ENCODE assay signal across 9 mouse cellular contexts in the genomic region with DNA sequence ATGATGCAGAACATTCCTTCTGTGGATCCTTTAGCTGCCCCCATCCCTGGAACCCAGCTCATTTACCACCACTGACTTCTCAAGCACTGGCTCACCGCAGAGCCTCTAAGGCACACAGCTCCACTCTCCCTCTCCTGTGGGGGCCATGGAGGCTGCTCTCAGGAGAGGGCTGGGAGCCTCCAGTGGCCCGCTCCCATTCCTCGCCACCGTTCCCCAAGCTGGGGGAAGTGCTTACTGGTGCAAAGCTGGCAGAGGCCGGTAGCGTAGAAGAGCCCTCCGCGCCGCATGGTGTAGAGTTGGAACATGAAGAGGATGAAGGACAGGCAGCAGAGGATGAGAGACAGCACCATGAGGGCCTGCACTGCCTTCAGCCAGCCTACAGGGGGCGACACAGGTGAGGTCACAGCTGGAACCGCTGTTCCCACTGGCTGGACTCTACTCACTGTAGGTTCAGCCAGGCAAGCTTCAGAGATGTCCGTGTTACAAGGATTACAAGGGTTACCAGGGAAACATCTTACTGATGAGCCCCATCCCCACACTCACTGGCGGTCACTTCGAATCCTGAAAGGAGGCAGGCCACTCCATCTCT. TPM values are rescaled to one million over a fixed set of nuclear protein-coding genes. Genes with fewer than 3 reads are reported as not detected.
A peak's percentile ranks its signal among the peaks of the same experiment; 100 is the strongest.
DNase-seq lines count a peak whose midpoint lies in the region; ATAC-seq and TF ChIP-seq lines count a peak whose summit lies in the region.
"Had no signal": no experiment of that assay in that cellular context is flagged by ENCODE, and none has a peak within 500 bp of the region (broad histone marks: within the 10 kb centered on the region; RNA-seq: fewer than 3 reads in every experiment).

No protein-coding gene starts in this region.

- ATAC-seq in heart, embryonic 16.5 days (replicated peaks; ENCODE audit: extremely low read depth, insufficient read depth, low FRiP score) = no peak

- peak; percentile 67 for TF ChIP-seq CTCF in liver, adult 2 months (IDR thresholded peaks at IDR 0.05; ENCODE audit: low read depth, low read length)
- TF ChIP-seq CTCF in small intestine, adult 2 months (IDR thresholded peaks at IDR 0.05; ENCODE audit: extremely low read depth, insufficient read length, insufficient replicate concordance, low read depth, low read length) = peak; percentile 53; the same call in 1 of the 2 replicates

- no peak for DNase-seq in liver, adult 2 months (ENCODE audit: extremely low read depth, low read depth, low spot score)
- no peak for DNase-seq in liver
- DNase-seq in R1 (ENCODE audit: low read depth, low spot score) = peak; percentile 46
- DNase-seq in left cerebral cortex, adult 8-10 months (ENCODE audit: low spot score in 2 of 2) = no peak
- DNase-seq in retina, embryonic 14.5 days (ENCODE audit: low spot score) = no peak
- no peak for DNase-seq in midbrain, embryonic 10.5 days (ENCODE audit: low spot score)
- DNase-seq: midbrain, embryonic 14.5 days had no signal

- no peaks in the 10 kb centered on the region for H3K4me1 ChIP-seq in liver, adult 2 months (ENCODE audit: control insufficient read depth, insufficient read depth, low read length)
- peaks cover 25% of the 10 kb centered on the region for H3K4me1 ChIP-seq in heart, embryonic 16.5 days (ENCODE audit: control insufficient read depth, insufficient read depth, low read length)
- H3K4me1 ChIP-seq in small intestine, adult 2 months (ENCODE audit: control insufficient read depth, insufficient read depth, insufficient read length, low read length) = peaks cover 38% of the 10 kb centered on the region
- peaks cover 54% of the 10 kb centered on the region for H3K4me1 ChIP-seq in midbrain, embryonic 10.5 days

- no peak for TF ChIP-seq POLR2A in liver, adult 2 months (IDR thresholded peaks at IDR 0.05; ENCODE audit: extremely low read depth, insufficient read depth, low read length)
- no peak for TF ChIP-seq POLR2A in small intestine, adult 2 months (IDR thresholded peaks at IDR 0.05; ENCODE audit: low read depth, low read length)

- peak overlapping the region; percentile 51; the same call in 1 of the 2 replicates for H3K4me2 ChIP-seq in heart, embryonic 16.5 days (ENCODE audit: low read depth, low read length)

- 70% methylated on average over 14 of the region's 14 CpGs for WGBS in liver, adult 2 months
- 64% methylated on average over 14 of the region's 14 CpGs for WGBS in heart, embryonic 16.5 days
- 84% methylated on average over 14 of the region's 14 CpGs for WGBS in small intestine, adult 2 months
- 62% methylated on average over 14 of the region's 14 CpGs for WGBS in midbrain, embryonic 10.5 days

- H3K27me3 ChIP-seq in liver, adult 2 months (ENCODE audit: control insufficient read depth, insufficient read depth, low read length) = no peaks in the 10 kb centered on the region
- no peaks in the 10 kb centered on the region for H3K27me3 ChIP-seq in heart, embryonic 16.5 days (ENCODE audit: control insufficient read depth, insufficient read depth, low read length)
- no peaks in the 10 kb centered on the region for H3K27me3 ChIP-seq in small intestine, adult 2 months (ENCODE audit: control insufficient read depth, insufficient read depth, low read length)
- H3K27me3 ChIP-seq in midbrain, embryonic 10.5 days (ENCODE audit: low read depth, poor library complexity, severe bottlenecking) = peaks cover 27% of the 10 kb centered on the region

- no peak overlapping the region for H3K27ac ChIP-seq in liver, adult 2 months (replicated peaks; ENCODE audit: insufficient read depth, low read depth, low read length)
- H3K27ac ChIP-seq in heart, embryonic 16.5 days (ENCODE audit: low read length) = no peak overlapping the region
- no peak overlapping the region for H3K27ac ChIP-seq in small intestine, adult 2 months (ENCODE audit: insufficient read depth, low read depth, low read length)
- no peak overlapping the region for H3K27ac ChIP-seq in midbrain, embryonic 10.5 days (replicated peaks)

- H3K9ac ChIP-seq in liver, adult 2 months (ENCODE audit: low read depth, low read length) = no peak overlapping the region
- no peak overlapping the region for H3K9ac ChIP-seq in heart, embryonic 16.5 days (ENCODE audit: low read length)

- H3K4me3 ChIP-seq in liver, adult 2 months (ENCODE audit: insufficient read depth, low read depth, low read length) = no peak overlapping the region
- H3K4me3 ChIP-seq in heart, embryonic 16.5 days (ENCODE audit: low read length) = no peak overlapping the region
- no peak overlapping the region for H3K4me3 ChIP-seq in small intestine, adult 2 months (ENCODE audit: low read depth, low read length)
- no peak overlapping the region for H3K4me3 ChIP-seq in midbrain, embryonic 10.5 days

- H3K9me3 ChIP-seq in heart, embryonic 16.5 days (replicated peaks; ENCODE audit: control insufficient read depth, low read length) = no peaks in the 10 kb centered on the region
- H3K9me3 ChIP-seq in midbrain, embryonic 10.5 days (replicated peaks) = no peaks in the 10 kb centered on the region

- no peaks in the 10 kb centered on the region; the same call in 1 of the 2 replicates for H3K36me3 ChIP-seq in liver, adult 2 months (ENCODE audit: control insufficient read depth, insufficient read depth, low read length)
- no peaks in the 10 kb centered on the region for H3K36me3 ChIP-seq in heart, embryonic 16.5 days (ENCODE audit: control insufficient read depth, insufficient read depth)
- no peaks in the 10 kb centered on the region for H3K36me3 ChIP-seq in small intestine, adult 2 months (ENCODE audit: control insufficient read depth, insufficient read depth, low read length)
- H3K36me3 ChIP-seq in midbrain, embryonic 10.5 days = no peaks in the 10 kb centered on the region

- no peaks in the 10 kb centered on the region for H3K79me2 ChIP-seq in liver, adult 2 months (ENCODE audit: control insufficient read depth, insufficient read depth, low read length)

RNA-seq across cellular contexts. Expression of gene Emp3, which starts 2.0 kb away (rescaled TPM):
- 2.1 and 3.6 TPM in 2 replicates for total RNA-seq in liver, adult 2 months (2014; rRNA removed)
- 8.5 and 13.6 TPM in 2 replicates for polyA plus RNA-seq in liver, adult 2 months (2012; rRNA removed)
- polyA plus RNA-seq in heart, embryonic 16.5 days (2015; fragmentation: Nextera tagmentation; extraction: Ambion mirVana) = 87.4 and 92.8 TPM in 2 replicates
- 49.1 and 49.5 TPM in 2 replicates for polyA plus RNA-seq in small intestine, adult 2 months (2012; rRNA removed)
- 1 to 10 TPM; 4.3 to 7.4 (median 6.3) TPM for total RNA-seq in left cerebral cortex, adult 8-10 months (2022)
- polyA plus RNA-seq in midbrain, embryonic 10.5 days (2016; fragmentation: Nextera tagmentation; extraction: Ambion mirVana) = 17.7 and 28.2 TPM in 2 replicates

RNA-seq across cellular contexts. Expression of gene Ccdc114, which starts 4.7 kb away (rescaled TPM):
- total RNA-seq in liver, adult 2 months (2014; rRNA removed) = 0.18 TPM in 1 of 2 replicates, not detected in the other
- polyA plus RNA-seq in liver, adult 2 months (2012; rRNA removed) = 0.06 and 0.32 TPM in 2 replicates
- 3.8 and 3.9 TPM in 2 replicates for polyA plus RNA-seq in heart, embryonic 16.5 days (2015; fragmentation: Nextera tagmentation; extraction: Ambion mirVana)
- polyA plus RNA-seq in small intestine, adult 2 months (2012; rRNA removed) = 8.0 and 8.9 TPM in 2 replicates
- total RNA-seq in left cerebral cortex, adult 8-10 months (2022) = 1 to 10 TPM; 2.1 to 3.7 (median 2.9) TPM
- polyA plus RNA-seq in midbrain, embryonic 10.5 days (2016; fragmentation: Nextera tagmentation; extraction: Ambion mirVana) = 4.8 and 5.3 TPM in 2 replicates

RNA-seq across cellular contexts. Expression of gene Tmem143, which starts 22.4 kb away (rescaled TPM):
- total RNA-seq in liver, adult 2 months (2014; rRNA removed) = 16.6 and 27.7 TPM in 2 replicates
- 53.7 and 59.5 TPM in 2 replicates for polyA plus RNA-seq in liver, adult 2 months (2012; rRNA removed)
- 8.8 TPM in 2 replicates for polyA plus RNA-seq in heart, embryonic 16.5 days (2015; fragmentation: Nextera tagmentation; extraction: Ambion mirVana)
- polyA plus RNA-seq in small intestine, adult 2 months (2012; rRNA removed) = 30.9 and 46.4 TPM in 2 replicates
- total RNA-seq in left cerebral cortex, adult 8-10 months (2022) = 10 to 100 TPM; 18.7 to 24.9 (median 22.7) TPM
- 4.4 and 5.1 TPM in 2 replicates for polyA plus RNA-seq in midbrain, embryonic 10.5 days (2016; fragmentation: Nextera tagmentation; extraction: Ambion mirVana)

RNA-seq across cellular contexts. Expression of gene Syngr4, which starts 22.7 kb away (rescaled TPM):
- not detected in 2 replicates for total RNA-seq in liver, adult 2 months (2014; rRNA removed)
- 0.12 TPM in 1 of 2 replicates, not detected in the other for polyA plus RNA-seq in liver, adult 2 months (2012; rRNA removed)
- 0.91 and 1.4 TPM in 2 replicates for polyA plus RNA-seq in heart, embryonic 16.5 days (2015; fragmentation: Nextera tagmentation; extraction: Ambion mirVana)
- polyA plus RNA-seq in small intestine, adult 2 months (2012; rRNA removed) = 0.41 TPM in 1 of 2 replicates, not detected in the other
- total RNA-seq in left cerebral cortex, adult 8-10 months (2022) = under 1 TPM in 1 of 4 experiments, not detected in 3; 0.98 TPM
- 1.5 and 1.7 TPM in 2 replicates for polyA plus RNA-seq in midbrain, embryonic 10.5 days (2016; fragmentation: Nextera tagmentation; extraction: Ambion mirVana)
- polyA plus RNA-seq: midbrain, embryonic 14.5 days had no signal

RNA-seq across cellular contexts. Expression of gene Grin2d, which starts 41.0 kb away (rescaled TPM):
- under 0.01 and 0.07 TPM in 2 replicates for total RNA-seq in liver, adult 2 months (2014; rRNA removed)
- polyA plus RNA-seq in liver, adult 2 months (2012; rRNA removed) = 0.19 and 0.20 TPM in 2 replicates
- 0.14 and 0.17 TPM in 2 replicates for polyA plus RNA-seq in heart, embryonic 16.5 days (2015; fragmentation: Nextera tagmentation; extraction: Ambion mirVana)
- polyA plus RNA-seq in small intestine, adult 2 months (2012; rRNA removed) = 5.5 and 10.4 TPM in 2 replicates
- total RNA-seq in left cerebral cortex, adult 8-10 months (2022) = 10 to 100 TPM; 11.1 to 12.9 (median 11.8) TPM
- 0.16 and 0.34 TPM in 2 replicates for polyA plus RNA-seq in midbrain, embryonic 10.5 days (2016; fragmentation: Nextera tagmentation; extraction: Ambion mirVana)
